Mouse (Mus musculus): ENCODE results near the gene Igf1r. TPM values are rescaled to one million over a fixed set of nuclear protein-coding genes. Genes with fewer than 3 reads are reported as not detected.

Igf1r gene
- polyA plus RNA-seq, 2 experiments from 2014 or later = 11.3 to 19.2 TPM

DNA sequence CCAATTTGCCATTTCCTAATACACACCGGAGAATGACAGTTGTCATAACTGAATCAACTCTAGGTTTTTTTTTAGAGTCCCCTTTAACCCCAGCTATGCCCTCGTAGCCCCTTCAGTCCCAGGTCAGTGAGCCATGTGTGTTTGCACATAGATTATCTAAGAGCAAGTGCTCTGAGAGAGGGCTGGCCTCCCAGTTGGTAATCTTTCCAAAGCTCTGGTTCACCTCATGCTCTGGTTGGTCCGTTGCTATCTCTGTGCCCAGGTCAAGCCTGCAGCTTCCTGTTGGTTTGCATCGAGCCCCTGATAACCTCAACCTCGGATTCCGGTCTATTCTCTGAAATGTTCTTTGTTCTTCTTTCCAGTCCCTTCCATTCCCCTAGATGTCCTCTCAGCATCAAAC is 236.6 kb downstream of the Igf1r start:
- ATAC-seq = no peak

DNA sequence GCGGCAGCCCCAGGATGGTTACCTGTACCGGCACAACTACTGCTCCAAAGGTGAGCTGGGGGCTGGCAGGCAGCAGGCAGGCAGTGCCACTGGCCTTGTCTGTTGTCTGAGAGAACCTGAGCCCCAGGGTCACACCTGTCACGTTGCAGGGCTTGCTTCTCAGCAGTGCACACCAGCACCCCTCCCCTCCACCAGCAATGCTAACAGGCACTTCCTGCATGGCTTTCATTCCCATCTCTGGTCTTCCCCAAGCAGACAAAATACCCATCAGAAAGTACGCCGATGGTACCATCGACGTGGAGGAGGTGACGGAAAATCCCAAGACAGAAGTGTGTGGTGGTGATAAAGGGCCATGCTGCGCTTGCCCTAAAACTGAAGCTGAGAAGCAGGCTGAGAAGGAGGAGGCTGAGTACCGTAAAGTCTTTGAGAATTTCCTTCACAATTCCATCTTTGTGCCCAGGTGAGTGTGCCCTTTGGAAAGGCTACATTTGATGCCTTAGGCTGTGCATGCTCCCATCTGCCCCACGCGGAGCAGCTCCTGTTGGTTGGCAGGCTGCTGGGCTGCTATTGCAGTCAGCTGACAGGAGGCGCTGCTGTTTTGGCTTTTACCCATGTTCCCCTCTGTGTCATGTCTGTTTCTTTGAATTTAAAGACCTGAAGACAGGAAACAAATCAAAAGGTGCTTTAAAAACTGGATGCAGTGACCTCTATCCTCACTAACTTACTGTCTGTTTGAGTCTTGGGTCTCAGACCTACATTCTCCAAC is 237.2 kb downstream of the Igf1r start:
- ATAC-seq = peak; percentile 75

DNA sequence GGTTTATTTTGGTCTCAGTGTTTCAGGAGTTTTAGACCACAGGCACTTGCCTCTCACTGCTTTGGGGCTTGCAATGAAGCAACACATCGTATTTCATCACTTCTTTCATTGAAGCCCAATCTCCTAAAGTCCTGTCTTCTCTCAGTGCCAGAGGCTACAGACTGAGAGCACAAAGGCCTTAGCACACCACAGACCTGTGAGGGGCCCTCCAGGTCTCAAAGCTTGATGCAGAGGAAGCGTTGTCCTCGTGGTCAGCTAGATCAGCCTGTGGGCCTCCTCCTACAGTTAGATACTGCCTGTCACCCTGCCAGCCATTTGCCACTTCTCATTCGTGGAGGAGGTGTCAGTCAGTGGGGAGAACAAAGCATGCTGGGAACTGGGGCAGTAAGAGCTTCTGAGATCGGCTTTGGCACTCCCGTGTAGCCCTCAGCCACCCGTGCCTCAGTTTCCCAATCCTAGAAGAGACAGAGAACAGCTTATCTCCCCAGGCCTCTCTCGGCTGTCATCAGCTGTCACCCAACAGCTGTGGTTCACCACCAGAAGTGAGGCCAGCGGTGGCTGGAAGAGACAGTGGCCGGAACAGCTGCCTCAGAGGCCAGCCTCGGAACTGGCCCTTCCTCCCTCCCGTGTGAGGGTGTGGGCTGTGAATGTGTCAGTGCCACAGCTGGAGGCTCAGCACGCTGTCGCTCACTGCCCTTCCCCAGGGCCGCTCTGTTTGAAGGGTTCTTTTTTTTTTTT is 241.5 kb downstream of the Igf1r start:
- no peak for ATAC-seq

DNA sequence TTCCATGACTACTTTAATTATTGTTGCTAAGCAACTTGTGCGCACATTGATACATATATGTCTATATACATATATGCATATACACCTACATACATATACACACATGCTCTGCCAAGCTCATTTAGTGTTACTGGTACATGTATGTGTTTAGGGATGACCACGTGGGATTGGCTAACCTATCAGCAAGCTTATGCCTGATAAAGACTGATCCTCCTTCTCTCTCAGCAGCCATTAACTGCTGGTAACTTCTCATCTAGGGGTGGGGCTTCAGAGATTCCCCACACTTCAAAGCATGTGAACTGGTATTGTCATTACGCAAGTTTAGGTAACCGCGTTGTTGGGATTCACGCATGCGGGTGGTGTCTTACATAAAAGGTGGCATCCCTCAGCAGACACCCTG is 247.0 kb downstream of the Igf1r start:
- ATAC-seq = no peak

DNA sequence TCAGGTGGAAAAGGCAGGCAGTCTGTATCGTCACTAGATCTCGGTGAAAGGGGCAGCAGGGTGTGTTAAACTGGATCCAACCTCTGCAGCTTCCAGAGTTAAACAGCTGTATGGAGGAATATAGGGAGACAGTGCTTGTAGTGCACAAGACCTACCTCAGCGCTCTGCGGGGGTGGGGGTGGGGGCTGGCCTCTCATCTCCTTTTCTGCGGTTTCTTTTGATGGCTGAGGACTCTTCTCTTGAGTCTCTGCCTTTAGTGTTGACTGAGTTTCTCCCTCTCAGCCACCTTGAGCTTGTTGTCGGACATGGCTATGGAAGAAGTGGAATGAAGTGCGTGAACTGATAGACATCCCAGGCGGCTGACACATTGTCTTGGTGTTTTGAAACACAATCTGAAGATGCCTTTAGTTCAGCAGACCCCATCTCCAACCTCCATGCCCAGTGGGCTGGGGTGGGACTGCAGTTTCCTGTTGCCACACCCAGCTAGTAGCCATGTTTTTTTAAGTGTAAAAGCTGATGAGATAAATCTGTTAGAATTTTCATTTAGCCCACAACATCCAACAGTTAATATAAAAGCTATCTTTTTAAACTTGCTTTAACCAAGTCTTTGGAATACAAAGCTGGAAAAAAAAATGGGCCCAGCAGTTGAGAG is 253.3 kb downstream of the Igf1r start:
- ATAC-seq = peak; percentile 72

GRCm38 (mm10) chr7:68209039-68209438 is 256.4 kb downstream of the Igf1r start:
- ATAC-seq = no peak

DNA sequence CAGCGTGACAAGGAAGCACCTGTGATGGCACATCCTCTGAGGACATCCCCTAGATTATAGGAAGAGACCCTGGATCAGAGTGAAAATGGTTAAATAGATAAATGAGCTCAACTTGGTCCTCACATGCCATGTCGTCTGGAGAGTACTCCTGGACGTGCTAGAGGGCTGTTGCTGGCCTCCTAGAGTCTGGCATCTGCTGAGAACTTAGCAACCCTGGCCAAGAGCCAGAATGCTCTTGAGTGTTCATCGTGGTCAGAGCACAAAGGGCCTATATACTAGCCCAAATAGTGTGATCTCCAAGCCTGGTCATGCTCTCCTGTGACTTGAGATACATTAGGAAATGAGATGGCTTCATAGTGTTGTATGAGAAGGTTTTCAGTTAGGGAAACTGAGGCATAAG is 257.8 kb downstream of the Igf1r start:
- ATAC-seq = no peak

- ATAC-seq = no peak
Observed at GRCm38 (mm10) chr7:68211883-68212282, 259.3 kb downstream of the Igf1r start.

GRCm38 (mm10) chr7:68213842-68214241 is 261.2 kb downstream of the Igf1r start:
- ATAC-seq = no peak

DNA sequence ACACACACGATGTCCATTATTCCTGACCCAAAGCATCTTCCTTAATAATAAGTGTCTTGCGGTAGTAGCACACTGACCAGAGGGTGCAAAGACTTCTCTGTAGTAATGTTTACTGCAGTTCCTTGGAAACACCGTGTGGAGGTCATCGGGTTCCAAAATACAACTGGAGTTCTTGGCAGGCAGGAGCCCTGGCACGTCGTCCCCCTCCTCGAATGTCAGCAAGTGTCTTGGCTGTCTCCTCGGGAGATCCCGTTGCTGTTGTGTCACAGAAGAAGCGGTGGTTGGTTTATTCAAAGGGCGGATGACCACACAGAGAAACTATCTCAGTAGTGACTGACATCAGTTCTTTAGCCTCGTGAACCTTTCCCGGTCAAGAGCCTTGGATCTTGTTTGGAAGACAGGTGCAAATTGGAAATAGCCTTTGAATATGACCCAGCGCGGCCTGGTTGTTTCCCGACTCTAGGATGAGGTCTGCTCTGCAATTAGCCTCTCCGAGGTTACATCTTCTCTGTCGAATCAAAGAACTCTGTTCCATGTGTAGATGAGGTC is 263.0 kb downstream of the Igf1r start:
- ATAC-seq = no peak

GRCm38 (mm10) chr7:68218879-68219278 is 266.3 kb downstream of the Igf1r start:
- no peak for ATAC-seq

- ATAC-seq = no peak
Observed at GRCm38 (mm10) chr7:68221677-68222230, 269.1 kb downstream of the Igf1r start.

GRCm38 (mm10) chr7:68223356-68223808 is 270.8 kb downstream of the Igf1r start:
- no peak for ATAC-seq

- ATAC-seq = no peak
Observed at GRCm38 (mm10) chr7:68224006-68224405, 271.4 kb downstream of the Igf1r start.

DNA sequence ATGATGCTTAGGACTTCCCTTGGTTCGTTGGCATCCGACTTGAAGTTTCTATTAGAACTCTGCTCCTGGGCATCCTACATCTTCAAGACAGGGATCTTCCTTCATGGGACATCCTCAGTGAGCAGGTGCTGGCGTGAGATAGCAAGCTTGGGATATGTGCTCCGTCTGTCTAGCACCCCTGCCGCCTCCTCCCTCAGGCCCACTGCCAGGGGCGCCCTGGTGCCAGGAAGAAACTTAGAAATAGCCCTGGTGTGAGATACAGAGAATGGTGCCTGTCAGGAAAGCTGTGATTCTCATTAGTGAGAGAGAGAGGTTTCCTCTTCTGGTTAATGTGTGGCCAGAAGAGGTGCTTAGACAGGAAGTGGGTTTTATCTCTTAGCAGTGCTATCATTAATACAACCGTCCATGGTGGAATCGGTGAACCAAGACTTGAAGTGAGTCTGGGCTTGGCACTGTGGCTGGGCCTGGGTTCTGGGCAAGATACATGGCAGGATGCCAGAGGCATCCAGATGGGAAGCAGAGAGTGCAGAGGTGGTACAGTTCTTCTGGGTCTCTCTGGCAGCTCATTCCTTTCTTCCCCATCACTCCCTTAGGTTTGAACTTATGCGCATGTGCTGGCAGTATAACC is 272.9 kb downstream of the Igf1r start:
- peak; percentile 92 for ATAC-seq

GRCm38 (mm10) chr7:68227021-68227420 is 274.4 kb downstream of the Igf1r start:
- no peak for ATAC-seq

DNA sequence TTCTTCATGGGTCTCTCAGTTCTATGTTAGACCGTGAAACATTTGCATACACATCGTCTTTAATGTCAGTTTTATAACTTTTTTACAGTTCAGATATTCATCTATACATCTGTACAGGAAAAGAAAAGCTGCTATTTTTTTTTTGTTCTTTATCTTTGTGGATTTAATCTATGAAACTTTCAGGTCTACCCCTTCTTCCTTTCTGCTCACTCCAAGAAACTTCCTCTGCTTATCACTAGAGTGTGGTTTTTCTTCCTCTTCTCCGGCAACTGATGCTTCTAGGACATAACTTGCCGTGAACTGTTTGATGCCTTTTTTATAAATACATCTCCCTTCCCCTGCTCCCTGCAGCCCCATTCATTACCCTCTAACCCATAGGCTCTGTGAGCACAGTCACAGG is 275.0 kb downstream of the Igf1r start:
- ATAC-seq = no peak

DNA sequence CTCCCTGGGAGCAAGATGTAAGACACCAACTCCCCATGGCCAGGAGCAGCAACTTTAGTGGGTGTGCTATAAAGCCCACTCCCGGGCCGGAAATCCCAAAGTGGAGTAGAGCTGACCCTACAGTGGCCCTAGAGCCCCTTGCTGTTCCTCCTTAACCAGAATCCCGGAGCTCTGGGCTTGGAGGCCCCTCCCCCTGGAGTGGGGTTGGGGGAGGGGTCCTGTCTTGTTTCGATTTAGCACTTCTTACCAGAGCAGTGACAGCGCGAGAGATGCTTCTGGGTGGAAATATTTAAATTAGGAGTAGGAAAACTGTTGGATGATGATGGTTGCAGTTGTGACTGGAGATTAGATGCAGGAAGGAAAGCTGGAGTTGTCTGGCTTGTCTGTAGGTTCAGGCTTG is 275.9 kb downstream of the Igf1r start:
- no peak for ATAC-seq

- no peak for ATAC-seq
Observed at GRCm38 (mm10) chr7:68230831-68231230, 278.2 kb downstream of the Igf1r start.

DNA sequence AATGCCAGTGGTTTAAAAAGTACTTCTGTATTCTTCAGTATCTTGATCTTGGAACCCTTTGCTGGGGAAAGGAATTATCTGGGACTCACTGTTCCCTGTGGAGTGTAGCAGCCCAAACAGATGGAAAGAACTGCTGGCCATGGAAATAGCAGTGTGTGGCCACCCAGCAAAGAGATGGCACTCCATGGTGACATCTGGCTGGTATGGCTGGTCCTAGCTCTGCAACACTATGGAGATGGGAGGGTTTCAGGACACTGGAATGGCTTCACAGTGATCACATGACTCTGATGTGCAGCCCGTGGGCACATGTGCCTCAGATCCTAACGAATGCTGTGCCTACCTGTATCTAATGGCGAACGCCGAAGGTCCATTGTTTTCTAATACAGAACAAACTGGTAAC is 279.9 kb downstream of the Igf1r start:
- no peak for ATAC-seq

DNA sequence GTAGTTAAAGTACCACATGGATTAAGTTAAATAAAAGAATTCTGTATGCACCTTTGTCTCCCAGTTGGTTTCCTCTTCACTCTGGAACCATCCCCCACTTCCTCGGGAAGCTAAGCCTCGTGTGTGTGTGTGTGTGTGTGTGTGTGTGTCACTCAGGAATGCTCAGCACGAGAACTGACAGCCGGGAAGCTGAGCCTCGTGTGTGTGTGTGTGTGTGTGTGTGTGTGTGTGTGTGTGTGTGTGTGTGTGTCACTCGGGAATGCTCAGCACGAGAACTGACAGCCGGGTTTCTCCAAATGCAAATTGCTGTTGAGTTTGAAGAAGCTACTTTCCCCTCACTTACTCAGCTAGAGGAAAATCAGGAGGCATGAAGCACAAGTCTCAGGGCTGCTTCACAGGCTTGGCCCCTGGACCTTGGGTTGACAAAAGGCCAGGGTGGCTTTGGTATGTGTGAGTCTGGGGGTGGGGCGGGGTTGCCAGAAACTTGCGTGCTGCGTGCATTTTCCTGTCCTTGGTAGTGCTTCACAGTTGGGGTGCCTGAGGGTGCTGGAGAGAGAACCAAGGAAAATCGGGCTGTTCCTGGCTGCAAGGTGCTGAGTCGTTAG is 281.1 kb downstream of the Igf1r start:
- ATAC-seq = no peak

GRCm38 (mm10) chr7:68236817-68237216 is 284.2 kb downstream of the Igf1r start:
- no peak for ATAC-seq

All from activated CD4-positive, CD25-positive, alpha-beta regulatory T cell, adult 4 months (primary cell).